Mouse (Mus musculus) kidney, postnatal 14 days (tissue): ENCODE results near the gene Dph3.
"Not testable (repeated sequence)": the region's sequence is repeated elsewhere in the genome, so short reads cannot be mapped to it uniquely, and the experiment has no call there.

Source experiments
- DNase-seq: peaks from one replicate; pipeline ENCODE4 v3.0.0; 2022; ENCODE audit warnings: mixed read lengths

The Dph3 gene

GRCm38 (mm10) chr14:32085486-32086201, at the start of gene Dph3:
Gene Dph3 (minus strand): TSS chr14:32085729.
- DNase-seq = peak; percentile 100

GRCm38 (mm10) chr14:32134293-32134692, 48.8 kb upstream of the Dph3 start:
- no peak for DNase-seq

- no peak for DNase-seq
Observed at GRCm38 (mm10) chr14:32131836-32132235, 46.3 kb upstream of the Dph3 start.

- DNase-seq = no peak
Observed at GRCm38 (mm10) chr14:32128409-32128808, 42.9 kb upstream of the Dph3 start.

GRCm38 (mm10) chr14:32125256-32125655, 39.7 kb upstream of the Dph3 start:
- DNase-seq = not testable (repeated sequence)

- DNase-seq = no peak
Observed at GRCm38 (mm10) chr14:32124261-32124660, 38.7 kb upstream of the Dph3 start.

GRCm38 (mm10) chr14:32121920-32122315, 36.4 kb upstream of the Dph3 start:
- DNase-seq = peak; percentile 47

GRCm38 (mm10) chr14:32120940-32121919, 35.7 kb upstream of the Dph3 start:
- DNase-seq = no peak

- DNase-seq = not testable (repeated sequence)
Observed at GRCm38 (mm10) chr14:32112124-32112523, 26.6 kb upstream of the Dph3 start.

- no peak for DNase-seq
Observed at GRCm38 (mm10) chr14:32106911-32107310, 21.4 kb upstream of the Dph3 start.

GRCm38 (mm10) chr14:32105663-32106062, 20.1 kb upstream of the Dph3 start:
- no peak for DNase-seq

- DNase-seq = no peak
Observed at GRCm38 (mm10) chr14:32103556-32103955, 18.0 kb upstream of the Dph3 start.

- no peak for DNase-seq
Observed at GRCm38 (mm10) chr14:32098951-32099350, 13.4 kb upstream of the Dph3 start.

- no peak for DNase-seq
Observed at GRCm38 (mm10) chr14:32097691-32098090, 12.2 kb upstream of the Dph3 start.

GRCm38 (mm10) chr14:32096740-32097139, 11.2 kb upstream of the Dph3 start:
- no peak for DNase-seq

GRCm38 (mm10) chr14:32095646-32096045, 10.1 kb upstream of the Dph3 start:
- no peak for DNase-seq

- no peak for DNase-seq
Observed at GRCm38 (mm10) chr14:32093500-32094117, 8.1 kb upstream of the Dph3 start.

GRCm38 (mm10) chr14:32093018-32093417, 7.5 kb upstream of the Dph3 start:
- DNase-seq = no peak

GRCm38 (mm10) chr14:32091704-32092103, 6.2 kb upstream of the Dph3 start:
- no peak for DNase-seq

- DNase-seq = peak; percentile 21
Observed at GRCm38 (mm10) chr14:32091124-32091523, 5.6 kb upstream of the Dph3 start.

- not testable (repeated sequence) for DNase-seq
Observed at GRCm38 (mm10) chr14:32087584-32088248, 2.2 kb upstream of the Dph3 start.

GRCm38 (mm10) chr14:32086226-32086625, 697 bp upstream of the Dph3 start:
- no peak for DNase-seq
